Mouse (Mus musculus): ENCODE measurements at regions not wholly inside any gene's neighbourhood (a gene's known extent, or its start where the extent isn't known, plus 50 kb on each side); places are given as distances from the start of the nearest gene placed in this dataset.

DNA sequence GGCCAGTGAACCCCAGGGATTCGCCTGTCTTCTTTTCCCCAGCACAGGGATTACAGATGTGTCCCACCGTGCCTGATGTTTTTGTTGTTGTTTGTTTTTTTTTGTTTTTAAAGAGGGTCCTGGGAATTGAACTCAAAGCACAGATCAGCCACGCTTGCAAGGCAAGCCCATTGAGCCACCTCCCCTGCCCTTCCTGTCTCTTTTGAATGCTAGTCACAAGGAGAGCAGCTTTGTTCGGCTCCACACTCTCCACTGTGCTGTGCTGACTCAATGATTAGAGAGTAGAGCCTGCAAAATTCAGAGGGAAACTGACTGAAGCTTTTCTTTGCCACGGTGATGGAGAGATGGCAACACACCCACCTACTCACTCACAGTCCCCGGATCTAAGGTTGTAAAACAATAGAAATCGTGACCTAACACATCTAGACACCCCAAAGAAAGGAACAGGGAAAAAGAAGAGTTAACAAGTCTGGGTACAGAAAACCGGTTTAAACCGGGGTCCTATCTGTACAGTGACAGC is 217.6 kb upstream of the Hs6st1 start:
- TF ChIP-seq CTCF (IDR thresholded peaks at IDR 0.05; ENCODE audit: borderline replicate concordance, insufficient read depth, low read depth, low read length) (no peak), POLR2A (IDR thresholded peaks at IDR 0.05; ENCODE audit: borderline replicate concordance, insufficient read depth, low read length) (no peak)
